Mouse (Mus musculus) ovary, postnatal 14 days (tissue): Measurements from ENCODE around the gene App.

ENCODE experiments used
- DNase-seq: peaks from one replicate; pipeline ENCODE4 v3.0.0; 2022; ENCODE audit warnings: low spot score

Gene App

GRCm38 (mm10) chr16:85020696-85021323 lies 152.8 kb downstream of the App start:
- no peak for DNase-seq

GRCm38 (mm10) chr16:85019273-85019672 lies 154.3 kb downstream of the App start:
- DNase-seq, result no peak

GRCm38 (mm10) chr16:85017845-85018244 lies 155.7 kb downstream of the App start:
- DNase-seq, result no peak

- no peak for DNase-seq
These were observed 160.9 kb downstream of the App start for GRCm38 (mm10) chr16:85012695-85013094.

- no peak for DNase-seq
These were observed 161.4 kb downstream of the App start for GRCm38 (mm10) chr16:85012172-85012571.

GRCm38 (mm10) chr16:85010651-85011050 lies 162.9 kb downstream of the App start:
- no peak for DNase-seq

GRCm38 (mm10) chr16:85008866-85009645 lies 164.5 kb downstream of the App start:
- no peak for DNase-seq

- no peak for DNase-seq
These were observed 171.5 kb downstream of the App start for GRCm38 (mm10) chr16:85001939-85002556.

- DNase-seq, result no peak
These were observed 173.3 kb downstream of the App start for GRCm38 (mm10) chr16:85000304-85000703.

- DNase-seq, result no peak
These were observed 176.0 kb downstream of the App start for GRCm38 (mm10) chr16:84997551-84997950.

- no peak for DNase-seq
These were observed 178.1 kb downstream of the App start for GRCm38 (mm10) chr16:84995441-84995867.

GRCm38 (mm10) chr16:84992888-84993287 lies 180.7 kb downstream of the App start:
- DNase-seq, result no peak

- no peak for DNase-seq
These were observed 182.6 kb downstream of the App start for GRCm38 (mm10) chr16:84991011-84991410.

GRCm38 (mm10) chr16:84989938-84990337 lies 183.6 kb downstream of the App start:
- no peak for DNase-seq

- no peak for DNase-seq
These were observed 184.1 kb downstream of the App start for GRCm38 (mm10) chr16:84989476-84989875.

GRCm38 (mm10) chr16:84987724-84988287 lies 185.8 kb downstream of the App start:
- no peak for DNase-seq

GRCm38 (mm10) chr16:84986016-84986631 lies 187.4 kb downstream of the App start:
- peak; percentile 1 for DNase-seq

- DNase-seq, result no peak
These were observed 188.2 kb downstream of the App start for GRCm38 (mm10) chr16:84985340-84985739.

- no peak for DNase-seq
These were observed 190.1 kb downstream of the App start for GRCm38 (mm10) chr16:84983428-84983827.

GRCm38 (mm10) chr16:84982589-84982988 lies 191.0 kb downstream of the App start:
- DNase-seq, result no peak

- DNase-seq, result no peak
These were observed 195.0 kb downstream of the App start for GRCm38 (mm10) chr16:84978589-84978988.

- DNase-seq, result no peak
These were observed 199.4 kb downstream of the App start for GRCm38 (mm10) chr16:84974176-84974518.
